Mouse (Mus musculus): ENCODE measurements around the gene Bank1. TPM values are rescaled to one million over a fixed set of nuclear protein-coding genes. Genes with fewer than 3 reads are reported as not detected.

The Bank1 gene
- total RNA-seq, 2 experiments from 2014 or later, result 1.2 to 2.6 TPM

DNA sequence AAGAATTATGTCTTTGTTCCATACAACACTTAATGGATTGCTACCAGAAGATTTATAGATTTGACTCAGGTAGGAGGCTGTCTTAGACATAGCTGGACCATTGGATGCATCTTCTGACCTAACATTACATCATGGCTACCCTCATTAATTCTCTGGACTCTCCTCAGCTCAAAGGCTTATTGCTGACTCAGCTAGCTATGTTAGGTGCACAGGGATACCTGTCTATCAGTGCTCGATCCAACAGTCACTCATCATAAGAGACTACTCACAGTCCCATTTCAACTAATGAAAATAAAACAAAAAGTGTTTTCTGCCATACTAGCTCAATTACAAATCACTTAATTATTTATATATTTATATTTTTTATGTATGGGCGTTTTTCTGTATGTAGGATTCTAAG is 308.3 kb downstream of the Bank1 start:
- ATAC-seq (replicated peaks; ENCODE audit: poor library complexity), result no peak

DNA sequence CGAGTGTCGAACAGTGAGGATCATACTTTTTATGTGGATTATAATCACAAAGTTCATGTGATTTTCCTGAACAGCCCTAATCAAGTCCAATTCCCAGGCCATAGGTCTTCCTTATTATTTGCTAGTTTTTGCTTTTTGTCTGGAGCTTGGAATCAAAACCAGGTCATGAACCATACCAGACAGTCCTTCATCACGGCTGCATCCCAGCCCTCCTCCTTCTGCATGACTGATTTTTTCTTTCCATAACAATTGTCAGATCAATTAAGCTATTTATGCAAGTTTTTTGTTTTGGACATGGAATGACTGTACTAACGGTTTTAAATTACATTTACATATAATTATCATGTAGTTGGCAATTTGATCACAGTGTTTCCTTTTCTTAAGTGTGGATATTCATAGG is 315.2 kb downstream of the Bank1 start:
- no peak for ATAC-seq (replicated peaks; ENCODE audit: poor library complexity)

DNA sequence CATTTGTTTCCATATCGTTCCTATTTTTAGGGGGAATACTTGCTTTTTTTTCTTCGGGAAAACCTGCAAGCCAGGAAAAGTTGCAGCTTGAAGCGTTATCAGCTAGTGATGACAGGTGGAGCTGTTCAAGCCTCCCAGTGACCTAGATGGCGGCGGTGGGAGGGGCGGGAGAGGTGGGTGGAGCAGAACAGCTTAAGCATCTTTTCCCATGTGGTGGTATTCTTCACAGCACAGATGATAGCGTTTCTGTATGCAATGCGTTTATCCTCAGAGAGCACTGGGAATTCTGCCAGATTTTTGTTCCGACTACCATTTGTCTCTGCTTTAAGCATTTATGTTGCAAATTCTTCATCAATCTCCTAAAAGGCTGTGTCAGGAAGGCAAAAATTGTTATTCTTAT is 318.0 kb downstream of the Bank1 start:
- no peak for ATAC-seq (replicated peaks; ENCODE audit: poor library complexity)

DNA sequence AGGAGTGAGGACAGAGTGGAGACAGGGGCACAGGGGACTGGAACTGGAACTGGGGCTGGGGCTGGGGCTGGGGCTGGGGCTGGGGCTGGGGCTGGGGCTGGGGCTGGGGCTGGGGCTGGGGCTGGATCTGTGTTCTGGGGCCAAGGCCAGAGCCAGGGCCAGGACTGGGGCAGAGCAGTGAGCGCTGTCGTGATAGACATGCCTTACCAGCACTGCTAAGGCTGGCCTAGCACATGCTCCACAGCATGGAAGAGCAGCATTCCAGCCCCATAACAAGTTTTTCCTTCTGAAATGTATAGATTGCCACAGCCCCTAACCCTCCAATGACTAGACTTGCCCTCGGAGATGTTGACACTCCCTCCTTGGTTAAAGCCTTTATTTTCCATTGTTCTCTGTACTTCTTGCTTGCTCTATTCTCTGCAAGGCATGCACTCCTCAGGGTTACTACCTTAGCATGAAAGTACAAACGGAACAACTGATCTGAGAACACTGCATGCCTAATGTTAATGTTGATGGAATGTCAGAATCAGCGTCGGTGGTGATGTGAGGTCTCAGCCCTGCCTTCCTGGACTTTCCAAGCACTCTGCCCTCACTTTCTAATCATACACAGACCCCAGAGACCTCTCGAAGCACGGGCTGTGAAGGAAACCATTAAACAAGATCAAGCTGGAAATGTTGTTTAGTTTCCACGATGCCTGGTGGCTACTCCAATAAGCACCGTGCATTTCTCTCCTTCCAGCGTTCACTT is 318.6 kb downstream of the Bank1 start:
- no peak for ATAC-seq (replicated peaks; ENCODE audit: poor library complexity)
